8 mouse cellular contexts compared by ENCODE assay signal in genomic region chr14:32032522-32032921, GRCm38 (mm10). TPM values are rescaled to one million over a fixed set of nuclear protein-coding genes. Genes with fewer than 3 reads are reported as not detected.
A peak's percentile ranks its signal among the peaks of the same experiment; 100 is the strongest.
DNase-seq lines count a peak whose midpoint lies in the region; ATAC-seq and TF ChIP-seq lines count a peak whose summit lies in the region.

No protein-coding gene starts in this region.

- no peak for TF ChIP-seq POLR2A in lung, adult 2 months (IDR thresholded peaks at IDR 0.05; ENCODE audit: borderline replicate concordance, extremely low read depth, low read depth, low read length)

- H3K9me3 ChIP-seq in G1E (replicated peaks): no peaks in the 10 kb centered on the region

- no peak overlapping the region for H3K4me3 ChIP-seq in G1E (ENCODE audit: low read depth, low read length)
- H3K4me3 ChIP-seq in layer of hippocampus, adult 2 months: no peak overlapping the region
- no peak overlapping the region for H3K4me3 ChIP-seq in lung, adult 2 months (replicated peaks; ENCODE audit: extremely low read depth, low read depth, low read length)

- WGBS in lung, adult 2 months: 6% methylated on average over 4 of the region's 4 CpGs

- ATAC-seq in G1E (ENCODE audit: extremely low read depth, insufficient number of reproducible peaks, low FRiP score, poor library complexity, severe bottlenecking): no peak
- peak; percentile 73 for ATAC-seq in erythroid progenitor cell, adult 5-6 weeks (replicated peaks; ENCODE audit: low FRiP score, poor library complexity, severe bottlenecking)
- no peak for ATAC-seq in inflammation-experienced regulatory T-cells, adult 6 months

- H3K27me3 ChIP-seq in G1E (ENCODE audit: insufficient read depth, low read length): peaks cover 23% of the 10 kb centered on the region

- peak; percentile 15 for DNase-seq in G1E (ENCODE audit: low spot score)
- peak; percentile 91 for DNase-seq in brain, adult 2 months (ENCODE audit: low read depth, low spot score)
- DNase-seq in heart, postnatal 4 days: peak; percentile 75
- peak; percentile 43 to 68 for DNase-seq in layer of hippocampus, adult 2 months (ENCODE audit: low spot score in 2 of 2)
- no peak for DNase-seq in lung, adult 2 months
- DNase-seq in ovary, postnatal 36 days (ENCODE audit: low spot score): peak; percentile 61

- TF ChIP-seq CTCF in G1E (IDR thresholded peaks at IDR 0.05; ENCODE audit: low read depth, low read length): peak; percentile 91
- peak; percentile 93 for TF ChIP-seq CTCF in layer of hippocampus, adult 2 months (conservative IDR thresholded peaks at IDR 0.05)
- peak; percentile 93 for TF ChIP-seq CTCF in lung, adult 2 months (IDR thresholded peaks at IDR 0.05; ENCODE audit: insufficient read depth, low read length)

- H3K4me1 ChIP-seq in G1E (ENCODE audit: insufficient read depth, low read depth, low read length): no peaks in the 10 kb centered on the region
- H3K4me1 ChIP-seq in lung, adult 2 months (ENCODE audit: control insufficient read depth, insufficient read depth, low read length): no peaks in the 10 kb centered on the region; the same call in none of the 2 replicates

- H3K36me3 ChIP-seq in G1E (replicated peaks): no peaks in the 10 kb centered on the region

- no peak overlapping the region for H3K27ac ChIP-seq in layer of hippocampus, adult 2 months

RNA-seq across cellular contexts. Expression of gene Galnt15, which starts 3.7 kb away (rescaled TPM):
- not detected in 2 replicates for total RNA-seq in G1E (2014; fragmentation: Nextera tagmentation)
- total RNA-seq in G1E (2017): 0.05 and 0.06 TPM in 2 replicates
- not detected in 2 replicates for polyA plus RNA-seq in G1E (2012)
- not detected in 2 replicates for total RNA-seq in erythroid progenitor cell, adult 5-6 weeks (2015; ENCODE audit: low replicate concordance)
- 0.13 TPM in 1 of 2 replicates, not detected in the other for total RNA-seq in erythroid progenitor cell, adult 5-6 weeks (2017; ENCODE audit: low replicate concordance)
- 1 to 10 TPM; 3.0 TPM for total RNA-seq in heart, postnatal 4 days (2021)
- total RNA-seq in layer of hippocampus, adult 2 months (2021): 1 to 10 TPM; 2.3 to 2.4 TPM
- 9.3 and 10.8 TPM in 2 replicates for polyA plus RNA-seq in lung, adult 2 months (2012; rRNA removed)
- polyA plus RNA-seq in inflammation-experienced regulatory T-cells, adult 6 months (2017; shearing (Covaris generic)): not detected

RNA-seq across cellular contexts. Expression of gene Oxnad1, which starts 52.7 kb away (rescaled TPM):
- total RNA-seq in G1E (2014; fragmentation: Nextera tagmentation): 28.3 and 36.0 TPM in 2 replicates
- total RNA-seq in G1E (2017): 53.5 and 61.3 TPM in 2 replicates
- 8.1 and 13.0 TPM in 2 replicates for polyA plus RNA-seq in G1E (2012)
- total RNA-seq in erythroid progenitor cell, adult 5-6 weeks (2015; ENCODE audit: low replicate concordance): 3.6 and 10.5 TPM in 2 replicates
- total RNA-seq in erythroid progenitor cell, adult 5-6 weeks (2017; ENCODE audit: low replicate concordance): 9.8 and 26.6 TPM in 2 replicates
- 10 to 100 TPM; 39.7 to 44.3 TPM for total RNA-seq in heart, postnatal 4 days (2021)
- total RNA-seq in layer of hippocampus, adult 2 months (2021): 10 to 100 TPM; 11.5 to 16.4 TPM
- polyA plus RNA-seq in lung, adult 2 months (2012; rRNA removed): 10.4 and 13.2 TPM in 2 replicates
- polyA plus RNA-seq in inflammation-experienced regulatory T-cells, adult 6 months (2017; shearing (Covaris generic)): 10 to 100 TPM; 10.3 to 29.2 (median 28.4) TPM

RNA-seq across cellular contexts. Expression of gene Dph3, which starts 53.0 kb away (rescaled TPM):
- total RNA-seq in G1E (2014; fragmentation: Nextera tagmentation): 68.0 and 88.7 TPM in 2 replicates
- total RNA-seq in G1E (2017): 67.3 and 70.3 TPM in 2 replicates
- 17.5 and 26.1 TPM in 2 replicates for polyA plus RNA-seq in G1E (2012)
- total RNA-seq in erythroid progenitor cell, adult 5-6 weeks (2015; ENCODE audit: low replicate concordance): 33.1 and 67.8 TPM in 2 replicates
- total RNA-seq in erythroid progenitor cell, adult 5-6 weeks (2017; ENCODE audit: low replicate concordance): 9.1 and 12.5 TPM in 2 replicates
- total RNA-seq in heart, postnatal 4 days (2021): 10 to 100 TPM; 81.4 to 84.0 TPM
- total RNA-seq in layer of hippocampus, adult 2 months (2021): 10 to 100 TPM; 31.8 to 35.9 TPM
- 12.3 and 13.8 TPM in 2 replicates for polyA plus RNA-seq in lung, adult 2 months (2012; rRNA removed)
- polyA plus RNA-seq in inflammation-experienced regulatory T-cells, adult 6 months (2017; shearing (Covaris generic)): 10 to 100 TPM; 56.1 to 84.9 (median 71.0) TPM
